Mouse (Mus musculus): ENCODE results near the gene a. TPM values are rescaled to one million over a fixed set of nuclear protein-coding genes. Genes with fewer than 3 reads are reported as not detected.
A peak's percentile ranks its signal among the peaks of the same experiment; 100 is the strongest.
"Not testable (repeated sequence)": the region's sequence is repeated elsewhere in the genome, so short reads cannot be mapped to it uniquely, and the experiment has no call there.

The a gene
- polyA plus RNA-seq, 1 experiment from 2014 or later, result 21.4 TPM

DNA sequence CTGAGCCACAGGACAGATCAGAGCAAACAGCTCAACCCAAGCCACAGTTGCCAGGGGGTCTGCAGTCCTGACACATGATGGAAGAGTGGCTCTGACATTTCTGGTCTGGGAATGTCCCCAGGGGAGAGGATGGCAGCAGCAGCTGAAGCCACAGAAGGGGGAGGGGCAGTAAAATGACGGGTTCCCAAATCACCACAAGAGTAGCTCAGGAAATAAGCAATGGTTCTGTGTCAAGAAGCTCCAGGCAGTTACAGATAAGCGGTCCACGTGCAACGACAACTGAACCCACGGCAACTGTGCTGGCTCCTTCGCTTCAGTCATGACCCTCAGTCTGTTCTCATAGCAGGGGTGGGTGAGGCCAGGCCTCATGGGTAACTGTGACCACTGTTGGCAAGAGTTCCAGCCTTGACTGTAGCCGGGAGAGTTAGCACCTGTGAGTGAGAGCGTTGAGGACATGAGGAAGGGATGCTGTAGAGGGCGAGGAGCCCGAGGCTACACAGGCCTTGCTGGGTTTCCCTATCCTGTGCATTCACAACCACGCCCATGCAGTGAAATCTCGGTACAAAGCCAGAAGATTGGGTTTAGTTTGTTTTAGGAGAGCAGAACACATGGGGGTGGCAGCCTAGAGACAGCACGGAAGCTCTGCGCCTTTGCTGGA, 178.7 kb downstream of the a start:
- H3K4me1 ChIP-seq, result peaks cover 18% of the 10 kb centered on the region; the same call in 1 of the 2 replicates
- H3K4me2 ChIP-seq; H3K4me3 ChIP-seq; H3K9me3 ChIP-seq; H3K27me3 ChIP-seq; H3K36me3 ChIP-seq; H3K27ac ChIP-seq; H3K9ac ChIP-seq; ATAC-seq (ENCODE audit: insufficient number of reproducible peaks, low FRiP score, low TSS enrichment, low read depth): not testable (repeated sequence)
- 66% methylated on average over 14 of the region's 14 CpGs for WGBS

DNA sequence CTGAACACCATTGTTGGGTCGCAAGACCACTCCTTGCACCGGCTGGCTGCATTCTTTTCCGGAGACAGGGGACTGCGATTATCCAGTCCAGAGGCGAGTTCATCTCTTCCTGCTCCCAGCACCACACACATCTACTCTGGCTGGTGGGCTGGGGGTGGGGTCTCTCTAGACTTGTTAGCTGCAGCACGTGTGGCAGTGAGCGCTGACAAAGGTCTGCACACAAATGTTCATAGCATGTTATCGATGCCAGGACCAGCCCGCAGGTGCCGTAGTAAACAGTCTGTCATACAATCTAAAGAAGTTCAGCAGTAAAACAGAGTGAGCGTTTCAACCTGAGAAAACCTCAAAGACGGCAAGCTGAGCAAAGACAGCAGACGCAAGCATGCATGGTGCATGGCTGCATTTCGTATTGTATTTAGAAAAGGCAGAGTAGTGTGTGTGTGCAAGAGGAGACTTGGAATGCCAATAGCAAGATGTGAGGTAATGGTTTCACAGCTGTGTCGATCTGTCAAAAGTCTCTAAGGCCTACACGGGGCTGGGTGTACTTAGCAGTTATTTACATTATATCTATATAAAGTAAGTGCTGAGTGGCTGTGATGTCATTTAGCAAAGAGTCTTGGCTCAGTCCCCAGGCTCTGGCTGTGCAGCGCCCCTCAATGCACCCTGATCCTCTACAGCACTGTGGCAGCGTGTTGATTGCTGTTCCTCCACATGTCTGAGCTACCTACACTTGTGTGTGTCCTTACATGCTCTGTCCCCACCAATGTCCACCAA, 180.9 kb downstream of the a start:
- Histone ChIP-seq H3K36me3 (no peaks in the 10 kb centered on the region), H3K4me3 (no peak overlapping the region), H3K4me1 (peaks cover 18% of the 10 kb centered on the region; the same call in 1 of the 2 replicates), H3K9ac (no peak overlapping the region), H3K27me3 (no peaks in the 10 kb centered on the region), H3K27ac (peak overlapping the region; percentile 67), H3K4me2 (peak overlapping the region; percentile 30; the same call in 1 of the 2 replicates), H3K9me3 (no peaks in the 10 kb centered on the region)
- 24% methylated on average over 18 of the region's 18 CpGs for WGBS
- peak; percentile 72; the same call in 1 of the 2 replicates for ATAC-seq (ENCODE audit: insufficient number of reproducible peaks, low FRiP score, low TSS enrichment, low read depth)

DNA sequence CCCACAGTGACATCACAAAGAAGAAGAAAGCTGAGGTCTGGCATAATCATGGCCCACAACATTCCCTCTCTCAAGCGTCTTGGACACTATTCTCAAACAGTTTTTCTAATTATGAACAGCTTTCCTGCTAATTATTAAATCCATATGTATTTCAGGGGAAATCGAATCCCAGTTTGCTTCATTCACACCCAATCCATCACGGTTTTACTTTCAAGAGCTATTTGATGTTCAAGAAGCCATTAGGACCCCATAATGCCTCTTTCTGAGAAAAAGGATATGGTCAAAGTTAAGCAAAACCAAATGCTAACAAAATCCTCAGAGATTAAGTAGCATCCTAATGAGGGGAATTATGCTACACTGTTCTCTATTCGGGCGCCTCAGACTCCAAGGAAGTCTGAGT, 181.8 kb downstream of the a start:
- no peak for ATAC-seq (ENCODE audit: insufficient number of reproducible peaks, low FRiP score, low TSS enrichment, low read depth)
- WGBS, result 33% methylated on average over 5 of the region's 5 CpGs
- Histone ChIP-seq H3K36me3 (no peaks in the 10 kb centered on the region), H3K4me1 (peaks cover 18% of the 10 kb centered on the region; the same call in 1 of the 2 replicates), H3K4me2 (no peak overlapping the region), H3K27me3 (no peaks in the 10 kb centered on the region), H3K9ac (no peak overlapping the region), H3K27ac (no peak overlapping the region), H3K4me3 (no peak overlapping the region), H3K9me3 (no peaks in the 10 kb centered on the region)

DNA sequence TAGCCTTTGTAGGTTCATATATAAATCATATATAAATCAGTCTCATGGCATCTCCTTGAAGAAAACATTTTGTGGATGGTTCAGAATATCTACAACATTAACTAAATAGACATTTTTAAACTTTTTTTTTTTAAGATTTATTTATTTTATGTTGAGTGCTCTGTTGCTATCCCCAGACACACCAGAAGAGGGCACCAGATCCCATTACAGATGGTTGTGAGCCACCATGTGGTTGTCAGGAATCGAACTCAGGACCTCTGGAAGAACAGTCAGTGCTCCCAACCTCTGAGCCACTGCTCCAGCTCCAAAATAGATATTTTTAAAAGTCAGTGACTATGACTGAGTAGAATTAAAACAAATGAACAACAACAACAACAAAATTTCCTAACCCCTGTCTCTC, 195.4 kb downstream of the a start:
- no peaks in the 10 kb centered on the region for H3K36me3 ChIP-seq
- H3K27me3 ChIP-seq, result no peaks in the 10 kb centered on the region
- no peak overlapping the region for H3K4me3 ChIP-seq
- no peak for ATAC-seq (ENCODE audit: insufficient number of reproducible peaks, low FRiP score, low TSS enrichment, low read depth)
- no peak overlapping the region for H3K27ac ChIP-seq
- no peaks in the 10 kb centered on the region for H3K4me1 ChIP-seq
- H3K4me2 ChIP-seq, result no peak overlapping the region
- WGBS, result 73% methylated on average over 1 of the region's 1 CpGs
- H3K9ac ChIP-seq, result no peak overlapping the region
- H3K9me3 ChIP-seq, result no peaks in the 10 kb centered on the region

DNA sequence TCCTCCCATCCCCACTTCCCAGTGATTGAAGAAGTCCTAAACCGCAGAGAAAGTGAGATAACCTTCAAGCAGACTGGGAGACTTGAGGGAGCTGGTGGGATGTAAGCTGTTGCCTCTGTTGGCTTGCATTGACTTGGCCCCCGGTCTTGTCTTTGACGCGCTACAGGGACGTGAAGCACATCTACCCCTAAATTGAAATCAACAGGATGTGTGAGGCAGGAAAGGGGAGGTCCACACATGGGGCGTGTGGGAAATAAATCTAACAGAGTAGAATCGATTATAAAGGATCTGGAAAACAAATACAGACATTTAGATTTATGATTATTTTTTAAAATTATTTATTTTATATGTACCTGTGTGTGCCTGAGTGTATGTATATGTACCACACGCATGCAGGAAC, 200.2 kb downstream of the a start:
- no peak for ATAC-seq (ENCODE audit: insufficient number of reproducible peaks, low FRiP score, low TSS enrichment, low read depth)
- Histone ChIP-seq H3K27ac (no peak overlapping the region), H3K4me2 (no peak overlapping the region), H3K36me3 (no peaks in the 10 kb centered on the region), H3K9me3 (no peaks in the 10 kb centered on the region), H3K4me1 (no peaks in the 10 kb centered on the region), H3K27me3 (no peaks in the 10 kb centered on the region), H3K9ac (no peak overlapping the region), H3K4me3 (no peak overlapping the region)
- WGBS, result 73% methylated on average over 8 of the region's 8 CpGs

DNA sequence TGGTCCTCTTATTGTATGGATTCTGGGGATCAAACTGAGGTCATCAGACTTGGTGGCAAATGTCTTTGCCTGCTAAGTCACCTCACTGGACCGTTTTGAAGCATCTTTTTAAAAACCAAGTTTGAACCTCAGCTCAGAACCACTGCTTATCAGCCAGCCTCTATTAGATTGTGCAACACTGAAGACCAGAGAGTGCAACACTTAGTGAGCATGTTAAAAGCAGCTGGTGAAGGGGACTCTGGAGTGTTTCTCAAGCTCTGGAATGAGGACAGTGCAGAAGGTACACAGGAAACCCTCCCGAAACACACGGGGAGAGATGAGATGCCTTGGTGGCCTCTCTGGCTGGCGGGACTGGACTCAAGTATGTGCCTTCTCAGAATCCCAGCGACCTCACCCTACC, 200.9 kb downstream of the a start:
- WGBS, result 82% methylated on average over 5 of the region's 5 CpGs
- Histone ChIP-seq H3K4me3 (no peak overlapping the region), H3K27ac (no peak overlapping the region), H3K36me3 (no peaks in the 10 kb centered on the region), H3K9me3 (no peaks in the 10 kb centered on the region), H3K27me3 (no peaks in the 10 kb centered on the region), H3K4me2 (no peak overlapping the region), H3K9ac (no peak overlapping the region), H3K4me1 (no peaks in the 10 kb centered on the region)
- ATAC-seq (ENCODE audit: insufficient number of reproducible peaks, low FRiP score, low TSS enrichment, low read depth), result no peak

DNA sequence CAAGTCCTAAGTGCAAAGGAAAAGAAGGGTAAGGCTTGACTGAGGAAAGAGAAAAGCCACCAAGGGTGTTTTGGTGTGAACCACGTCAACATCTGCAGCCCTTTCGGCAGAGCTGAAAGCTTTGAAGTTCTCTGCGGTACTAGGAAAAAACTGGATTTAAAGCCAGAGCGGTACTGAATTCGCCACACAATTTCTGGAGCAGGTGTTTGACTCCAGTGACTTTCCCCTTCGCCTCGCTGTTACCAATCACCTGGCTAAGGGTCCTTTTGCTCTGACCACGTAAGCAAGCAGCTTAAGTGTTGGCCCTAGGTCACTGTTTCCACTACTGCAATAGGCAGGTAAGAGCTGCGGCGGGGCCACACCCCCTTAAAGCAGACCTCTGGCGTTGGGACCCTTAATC, 214.3 kb downstream of the a start:
- no peak for ATAC-seq (ENCODE audit: insufficient number of reproducible peaks, low FRiP score, low TSS enrichment, low read depth)
- Histone ChIP-seq H3K4me1 (no peaks in the 10 kb centered on the region), H3K9ac (no peak overlapping the region), H3K36me3 (no peaks in the 10 kb centered on the region), H3K4me3 (no peak overlapping the region), H3K27me3 (no peaks in the 10 kb centered on the region), H3K9me3 (no peaks in the 10 kb centered on the region), H3K4me2 (no peak overlapping the region), H3K27ac (no peak overlapping the region)
- WGBS, result 90% methylated on average over 11 of the region's 11 CpGs

DNA sequence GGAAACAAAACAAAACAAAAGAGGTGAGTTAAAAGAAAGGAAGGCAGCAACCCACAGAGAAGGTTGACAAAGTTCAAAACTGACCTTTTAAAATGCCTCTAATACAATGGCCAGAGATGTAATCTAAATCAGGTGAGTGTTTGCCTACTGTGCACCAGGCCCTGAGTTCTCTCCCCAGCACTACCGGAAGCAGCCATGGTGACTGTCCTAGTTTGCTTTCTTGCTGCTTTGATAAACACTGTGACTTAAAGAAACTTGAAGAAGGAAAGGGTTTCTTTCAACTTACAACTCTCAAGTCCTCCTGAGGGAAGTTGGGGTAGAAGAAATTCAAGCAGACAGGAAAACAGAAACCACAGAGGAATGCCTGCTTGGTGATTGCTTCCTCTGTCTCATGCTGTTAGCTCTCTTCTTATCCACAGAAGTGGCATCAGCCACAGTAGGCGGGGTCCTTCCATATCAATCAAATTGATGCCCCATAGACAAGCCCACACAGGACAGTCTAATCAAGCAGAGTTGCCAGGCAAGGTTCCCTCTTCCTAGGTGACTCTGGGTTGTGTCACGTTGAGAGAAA, 220.0 kb downstream of the a start:
- Histone ChIP-seq H3K27ac (no peak overlapping the region), H3K36me3 (no peaks in the 10 kb centered on the region), H3K4me3 (no peak overlapping the region), H3K27me3 (no peaks in the 10 kb centered on the region), H3K4me1 (no peaks in the 10 kb centered on the region), H3K4me2 (no peak overlapping the region), H3K9me3 (no peaks in the 10 kb centered on the region), H3K9ac (no peak overlapping the region)
- 44% methylated on average over 3 of the region's 3 CpGs for WGBS
- no peak for ATAC-seq (ENCODE audit: insufficient number of reproducible peaks, low FRiP score, low TSS enrichment, low read depth)

DNA sequence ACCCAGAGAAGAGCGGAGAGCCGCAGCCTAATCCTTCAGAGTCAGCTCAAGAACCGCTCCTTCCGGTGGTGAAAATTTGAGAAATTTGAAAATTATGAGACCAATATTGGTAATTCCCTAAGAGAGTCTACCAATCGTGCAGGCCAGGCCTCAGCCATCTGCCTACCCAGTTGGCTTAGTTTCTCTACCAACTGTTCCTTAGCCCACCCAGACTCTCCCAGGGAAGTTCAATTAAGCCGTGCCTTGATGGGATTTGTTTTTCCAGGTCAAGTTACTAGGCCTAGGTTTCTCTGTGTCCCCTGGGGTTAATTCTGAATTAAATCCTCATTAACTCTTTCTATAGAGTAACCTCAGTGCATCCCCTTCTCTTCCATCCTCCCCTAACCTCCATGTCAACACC, 221.8 kb downstream of the a start:
- Histone ChIP-seq H3K4me2 (no peak overlapping the region), H3K9me3 (no peaks in the 10 kb centered on the region), H3K27me3 (no peaks in the 10 kb centered on the region), H3K4me1 (no peaks in the 10 kb centered on the region), H3K4me3 (no peak overlapping the region), H3K36me3 (no peaks in the 10 kb centered on the region), H3K9ac (no peak overlapping the region), H3K27ac (no peak overlapping the region)
- 79% methylated on average over 6 of the region's 6 CpGs for WGBS
- ATAC-seq (ENCODE audit: insufficient number of reproducible peaks, low FRiP score, low TSS enrichment, low read depth), result no peak

DNA sequence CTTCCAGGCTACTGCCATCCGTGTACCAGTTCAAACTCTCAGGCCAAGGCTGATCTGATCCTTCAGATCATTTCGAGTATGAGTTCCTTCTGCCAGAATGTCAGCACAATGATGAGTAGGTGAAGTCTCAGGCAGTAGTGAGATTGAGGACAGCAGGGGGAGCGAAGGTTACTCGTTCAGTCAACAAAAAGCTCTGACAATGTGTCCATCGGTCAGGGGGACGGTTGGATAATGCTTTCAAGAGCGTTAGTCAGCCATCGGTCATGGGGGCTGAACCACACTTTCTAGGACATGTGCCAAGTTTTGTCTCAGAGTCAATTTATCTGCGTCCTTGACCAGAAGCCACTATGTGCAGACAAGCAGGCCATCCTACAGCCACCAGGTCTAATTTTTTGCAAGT, 225.5 kb downstream of the a start:
- H3K27me3 ChIP-seq; H3K27ac ChIP-seq; H3K4me3 ChIP-seq; H3K4me1 ChIP-seq; H3K4me2 ChIP-seq; H3K36me3 ChIP-seq; H3K9ac ChIP-seq; ATAC-seq (ENCODE audit: insufficient number of reproducible peaks, low FRiP score, low TSS enrichment, low read depth); H3K9me3 ChIP-seq: not testable (repeated sequence)
- 48% methylated on average over 6 of the region's 9 CpGs for WGBS

DNA sequence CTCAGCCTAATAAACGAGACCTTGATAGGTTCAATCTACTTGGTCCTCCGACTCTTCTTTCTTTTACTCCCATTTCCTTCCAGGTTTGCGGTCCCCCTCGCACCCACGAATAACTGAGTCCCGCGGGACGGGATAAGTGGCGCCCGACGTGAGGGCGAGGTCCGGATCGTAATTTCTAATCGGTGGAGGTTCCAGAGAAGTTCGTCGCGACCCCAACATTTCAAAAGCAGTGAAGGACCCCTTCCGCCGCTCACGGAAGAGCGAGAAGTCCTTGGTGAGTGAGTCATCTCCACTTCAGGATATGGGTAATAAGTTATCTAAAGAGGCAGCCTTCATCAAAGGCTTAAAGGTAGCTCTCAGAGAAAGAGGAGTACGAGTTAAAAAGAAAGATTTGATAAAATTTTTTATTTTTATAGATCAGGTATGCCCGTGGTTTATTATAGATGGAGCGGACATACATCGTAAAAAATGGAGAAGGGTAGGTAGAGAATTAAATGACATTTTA, 227.1 kb downstream of the a start, which contains the start of gene Gm14226:
Gm14226 (plus strand) TSS at position 16 of the 505 bp plus-strand sequence.
- not testable (repeated sequence) for H3K9me3 ChIP-seq; H3K36me3 ChIP-seq; H3K4me1 ChIP-seq; H3K27me3 ChIP-seq; ATAC-seq (ENCODE audit: insufficient number of reproducible peaks, low FRiP score, low TSS enrichment, low read depth)
- H3K4me2 ChIP-seq, result peak within 1 kb of the TSS; percentile 82
- H3K27ac ChIP-seq, result peak within 1 kb of the TSS; percentile 85
- peak within 1 kb of the TSS; percentile 45 for H3K4me3 ChIP-seq
- 3% methylated on average over 24 of the region's 26 CpGs for WGBS
- H3K9ac ChIP-seq, result peak within 1 kb of the TSS; percentile 26; the same call in 1 of the 2 replicates

All from limb, embryonic 15.5 days (tissue).